Mouse (Mus musculus) erythroblast, embryonic 14.5 days (primary cell): Measurements from ENCODE around the gene Trim31. TPM values are rescaled to one million over a fixed set of nuclear protein-coding genes. Genes with fewer than 3 reads are reported as not detected.

Experiments
- H3K27me3 ChIP-seq: 2 replicates; pipeline ENCODE4 v1.6.1; 2012; ENCODE audit warnings: inconsistent platforms; ENCODE audit not compliant: control insufficient read depth
- H3K36me3 ChIP-seq: 2 replicates; pipeline ENCODE4 v1.6.1; 2012; ENCODE audit warnings: mild to moderate bottlenecking, inconsistent platforms; ENCODE audit not compliant: control insufficient read depth
- H3K4me1 ChIP-seq: 2 replicates; pipeline ENCODE4 v1.6.1; 2012; ENCODE audit warnings: inconsistent platforms; ENCODE audit not compliant: control insufficient read depth
- H3K4me3 ChIP-seq: replicated peaks from 2 replicates; pipeline ENCODE3; 2012; ENCODE audit warnings: moderate library complexity, mild to moderate bottlenecking, inconsistent platforms
- H3K9me3 ChIP-seq: 2 replicates; pipeline ENCODE4 v1.6.1; 2012; ENCODE audit warnings: low read length, inconsistent platforms, mixed read lengths; ENCODE audit not compliant: control insufficient read depth
- GATA1 ChIP-seq: IDR thresholded peaks from 2 replicates; pipeline ENCODE4 v1.6.1; 2012; ENCODE audit warnings: low read length, inconsistent platforms, mixed read lengths
- TAL1 ChIP-seq: IDR thresholded peaks from 3 replicates; pipeline ENCODE4 v1.6.1; 2012; ENCODE audit warnings: low read length, inconsistent platforms, mixed read lengths
- polyA plus RNA-seq: library from polyadenylated mRNA; stranded (reverse); fragments of >175 nt; gene quantifications from 2 replicates; pipeline ENCODE4 v1.2.3, GENCODE M21; 2012

Trim31 gene
- polyA plus RNA-seq, 1 experiment, result not detected

DNA sequence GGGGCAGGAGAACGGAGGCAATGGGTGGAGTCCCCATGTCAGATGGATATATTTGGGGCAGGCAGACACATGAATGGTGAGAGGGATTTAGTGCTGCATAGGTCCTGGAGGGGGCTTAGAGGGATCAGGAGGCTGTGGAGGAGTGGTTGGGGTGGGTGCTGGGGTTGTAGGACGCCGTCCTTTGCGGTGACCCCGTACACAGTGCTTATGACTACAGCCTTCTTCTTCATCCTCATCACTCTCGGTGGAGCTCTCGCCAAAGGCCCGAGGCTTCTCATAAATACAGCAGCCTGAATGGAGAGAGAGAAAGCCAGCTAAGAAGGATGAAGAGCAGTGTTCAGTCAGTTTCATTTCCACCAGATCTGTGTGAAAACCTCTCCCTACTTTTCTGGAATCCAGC, 51.3 kb downstream of the Trim31 start:
- TF ChIP-seq TAL1 (no peak), GATA1 (no peak)
- Histone ChIP-seq H3K4me1 (peaks cover 23% of the 10 kb centered on the region), H3K27me3 (peaks cover 42% of the 10 kb centered on the region), H3K36me3 (peaks cover 19% of the 10 kb centered on the region), H3K4me3 (no peak overlapping the region), H3K9me3 (no peaks in the 10 kb centered on the region)

DNA sequence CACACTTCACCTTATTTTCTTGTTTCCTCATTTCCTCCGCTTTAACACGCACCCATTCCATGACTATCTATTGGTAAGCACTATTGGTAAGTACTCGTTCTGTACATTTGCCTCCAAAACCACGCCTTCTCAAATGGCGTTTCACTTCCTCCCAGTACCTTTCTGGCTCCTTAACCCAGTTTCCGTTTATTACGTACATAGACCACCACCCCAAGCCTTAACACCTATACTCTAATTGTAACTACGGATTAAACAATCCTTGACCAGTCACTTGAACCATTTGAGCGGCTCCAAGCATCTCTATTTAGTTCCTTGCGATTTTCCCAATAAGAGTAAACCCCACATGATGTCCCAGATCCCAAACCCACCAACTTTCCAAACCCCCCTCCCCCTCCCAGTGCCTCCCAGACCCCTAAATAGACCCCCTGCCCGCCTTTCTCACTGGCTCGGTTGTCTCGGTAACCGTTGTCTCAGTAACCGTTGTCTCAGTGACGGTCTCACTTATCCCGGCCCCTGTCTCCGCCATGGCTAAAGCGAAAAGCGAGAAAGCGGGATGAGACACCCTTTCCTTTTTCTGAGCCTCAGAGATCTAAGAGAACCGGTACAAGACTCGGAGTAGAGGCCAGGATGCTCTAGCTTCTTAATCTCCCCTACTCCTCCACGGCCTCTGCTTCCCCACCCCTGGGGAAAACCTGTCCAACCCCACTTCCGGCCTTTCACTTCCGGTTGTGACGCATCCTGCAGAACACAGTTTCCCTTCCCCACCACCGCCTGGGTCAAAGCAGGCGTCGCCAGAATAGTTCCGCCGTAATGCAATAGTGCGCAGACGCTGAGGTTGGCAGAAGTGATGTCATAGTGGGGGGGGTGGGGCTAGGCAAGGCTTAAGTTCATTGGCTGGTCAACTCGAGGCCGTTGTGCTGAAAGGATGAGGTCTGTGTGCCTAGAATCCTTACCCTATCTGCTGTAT, 53.3 kb downstream of the Trim31 start, which contains the start of gene Ppp1r11:
Gene Ppp1r11 (minus strand): TSS at position 761 of the 967 bp plus-strand sequence.
- H3K9me3 ChIP-seq, result no peaks in the 10 kb centered on the region
- TF ChIP-seq GATA1 (no peak), TAL1 (no peak)
- peaks cover 22% of the 10 kb centered on the region for H3K27me3 ChIP-seq
- peaks cover 23% of the 10 kb centered on the region for H3K4me1 ChIP-seq
- H3K36me3 ChIP-seq, result peaks cover 27% of the 10 kb centered on the region
- peak within 1 kb of the TSS; percentile 71 for H3K4me3 ChIP-seq

DNA sequence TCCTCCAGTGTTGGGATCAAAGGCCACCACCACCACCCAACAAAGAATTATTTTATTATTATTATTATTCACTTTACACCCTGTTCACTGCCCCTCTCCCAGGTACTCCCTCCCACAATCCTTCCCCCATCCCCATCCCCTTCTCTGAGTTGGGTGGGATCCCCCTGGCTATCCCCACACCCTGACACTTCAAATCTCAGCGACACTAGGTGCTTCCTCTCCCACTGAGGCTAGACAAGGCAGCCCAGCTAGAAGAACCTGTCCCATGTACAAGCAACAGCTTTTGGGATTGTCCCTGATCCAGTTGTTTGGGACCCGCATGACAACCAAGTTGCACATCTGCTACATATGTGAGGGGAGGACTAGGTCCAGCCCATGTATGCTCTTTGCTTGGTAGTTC, 54.7 kb downstream of the Trim31 start:
- Histone ChIP-seq H3K4me1 (peaks cover 26% of the 10 kb centered on the region), H3K27me3 (peaks cover 8% of the 10 kb centered on the region), H3K9me3 (no peaks in the 10 kb centered on the region), H3K36me3 (peaks cover 31% of the 10 kb centered on the region), H3K4me3 (no peak overlapping the region)
- no peak for TF ChIP-seq TAL1
- no peak for TF ChIP-seq GATA1

DNA sequence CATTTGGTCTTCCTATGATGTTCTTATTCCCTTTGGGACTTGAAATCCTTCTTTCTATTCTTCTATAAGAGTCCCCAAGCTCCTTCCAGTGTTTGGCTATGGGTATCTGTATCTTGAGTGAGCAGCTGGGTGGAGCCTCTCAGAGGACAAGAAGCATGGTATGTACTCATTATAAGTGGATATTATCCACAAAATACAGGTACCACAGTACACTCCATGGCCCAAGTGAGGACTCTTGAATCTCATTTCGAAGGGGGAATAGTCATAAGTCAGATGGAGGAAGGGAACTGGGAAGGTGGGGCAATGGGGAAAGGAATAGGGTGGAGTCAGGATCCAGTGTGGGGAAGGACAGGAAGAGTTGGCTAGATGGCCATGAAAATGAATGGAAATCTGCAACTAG, 55.1 kb downstream of the Trim31 start:
- Histone ChIP-seq H3K9me3 (no peaks in the 10 kb centered on the region), H3K27me3 (peaks cover 4% of the 10 kb centered on the region), H3K36me3 (peaks cover 31% of the 10 kb centered on the region), H3K4me3 (no peak overlapping the region), H3K4me1 (peaks cover 31% of the 10 kb centered on the region)
- no peak for TF ChIP-seq GATA1
- TF ChIP-seq TAL1, result no peak

DNA sequence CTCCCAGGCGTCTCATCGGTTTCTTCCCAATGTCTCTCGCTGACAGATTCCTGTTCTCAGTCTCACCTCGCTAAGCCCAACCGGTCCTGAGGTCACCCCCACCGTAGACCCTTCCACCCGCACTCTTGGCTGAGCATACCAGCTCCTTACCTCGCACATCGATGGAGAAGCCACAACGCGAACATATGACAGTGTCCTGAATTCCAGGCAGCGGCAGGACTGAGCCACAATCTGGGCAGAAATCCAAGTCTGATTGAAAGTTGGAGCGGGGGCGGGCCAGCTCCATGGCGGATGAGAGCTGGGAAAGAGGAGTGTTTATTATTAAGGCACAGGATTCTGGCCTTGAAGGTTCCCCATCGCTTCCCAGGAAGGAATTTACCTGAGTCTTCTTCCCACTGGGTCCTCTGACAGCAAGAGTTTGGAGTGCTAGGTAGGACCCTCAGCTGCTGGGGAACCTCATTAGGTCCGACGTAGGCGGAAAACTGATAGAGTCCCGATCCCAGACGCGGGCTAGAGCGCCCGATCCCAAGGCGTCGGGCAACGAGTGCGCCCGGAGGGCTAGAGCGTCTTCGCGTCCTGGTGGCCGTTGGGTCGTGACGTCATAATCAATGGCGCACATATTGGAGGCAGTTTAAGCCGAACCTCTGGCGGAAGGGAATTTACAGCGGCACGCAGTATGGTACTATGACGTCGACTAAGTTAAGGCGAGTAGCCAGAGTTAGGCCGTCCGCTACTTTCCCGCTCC, 60.3 kb downstream of the Trim31 start, which contains the start of the genes Znrd1 and Znrd1as:
Gene Znrd1 (minus strand): TSS at position 561 of the 745 bp plus-strand sequence.
Gene Znrd1as (plus strand): TSS at position 594 of the 745 bp plus-strand sequence.
- no peaks in the 10 kb centered on the region for H3K9me3 ChIP-seq

DNA sequence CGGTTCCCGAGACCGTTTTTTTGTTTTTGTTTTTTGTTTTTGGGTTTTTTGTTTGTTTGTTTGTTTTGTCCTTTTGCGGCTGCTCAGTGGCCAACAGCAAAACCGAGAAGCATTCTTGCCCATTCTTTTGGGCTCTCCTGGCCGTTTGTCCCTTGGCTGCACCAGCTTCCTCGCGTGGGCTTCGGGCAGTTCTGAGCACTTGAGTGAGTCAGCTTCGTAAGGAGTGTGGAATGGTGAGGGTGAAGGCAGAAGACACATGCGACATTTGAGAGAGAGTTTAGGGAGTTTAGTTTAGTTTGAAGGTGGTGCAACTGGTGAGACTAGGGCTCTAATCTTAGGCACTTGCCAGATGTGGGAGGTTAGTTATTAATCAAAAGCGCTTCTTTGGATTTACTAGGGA, 61.0 kb downstream of the Trim31 start:
- TF ChIP-seq TAL1 (no peak), GATA1 (no peak)
- peaks cover 24% of the 10 kb centered on the region for H3K4me1 ChIP-seq
- H3K4me3 ChIP-seq, result peak overlapping the region; percentile 76
- no peaks in the 10 kb centered on the region for H3K9me3 ChIP-seq
- H3K27me3 ChIP-seq, result no peaks in the 10 kb centered on the region
- H3K36me3 ChIP-seq, result peaks cover 11% of the 10 kb centered on the region

More for the DNA sequence above, 60.3 kb downstream of the Trim31 start, which contains the start of the genes Znrd1 and Znrd1as:
- Histone ChIP-seq H3K4me1 (peaks cover 24% of the 10 kb centered on the region), H3K27me3 (no peaks in the 10 kb centered on the region), H3K36me3 (peaks cover 14% of the 10 kb centered on the region), H3K4me3 (peak within 1 kb of the TSS; percentile 76)
- TF ChIP-seq GATA1 (no peak), TAL1 (no peak)

Other genes with a start within 250 kb of the Trim31 start
- not detected in 2 replicates for gene H2-M1, start 225.9 kb upstream of the Trim31 start, polyA plus RNA-seq
- gene H2-M10.5, start 125.2 kb upstream of the Trim31 start, polyA plus RNA-seq, result not detected in 2 replicates
- gene H2-M10.6, start 85.9 kb upstream of the Trim31 start, polyA plus RNA-seq, result not detected in 2 replicates
- 2.5 and 2.7 TPM in 2 replicates for gene Trim26, start 61.0 kb upstream of the Trim31 start, polyA plus RNA-seq
- gene Trim15, start 30.9 kb upstream of the Trim31 start, polyA plus RNA-seq, result 0.08 TPM in 2 replicates
- 33.1 and 48.3 TPM in 2 replicates for gene Trim10, start 28.5 kb upstream of the Trim31 start, polyA plus RNA-seq
- gene Trim40, start 8.0 kb upstream of the Trim31 start, polyA plus RNA-seq, result not detected in 2 replicates
- gene Rnf39, start 44.8 kb downstream of the Trim31 start, polyA plus RNA-seq, result not detected in 2 replicates
- 7.6 and 9.0 TPM in 2 replicates for gene Ppp1r11, start 53.6 kb downstream of the Trim31 start, polyA plus RNA-seq
- 0.28 and 0.48 TPM in 2 replicates for gene Znrd1, start 60.4 kb downstream of the Trim31 start, polyA plus RNA-seq
- gene Znrd1as, start 60.5 kb downstream of the Trim31 start, polyA plus RNA-seq, result 0.04 and 0.07 TPM in 2 replicates
- not detected in 2 replicates for gene 2410137M14Rik, start 83.1 kb downstream of the Trim31 start, polyA plus RNA-seq
- not detected in 2 replicates for gene H2-M5, start 91.4 kb downstream of the Trim31 start, polyA plus RNA-seq
- gene Zfp57, start 103.0 kb downstream of the Trim31 start, polyA plus RNA-seq, result not detected in 2 replicates
- not detected in 2 replicates for gene Mog, start 125.3 kb downstream of the Trim31 start, polyA plus RNA-seq
- gene Gabbr1, start 147.8 kb downstream of the Trim31 start, polyA plus RNA-seq, result 0.08 TPM in 1 of 2 replicates, not detected in the other
- gene Olfr90, start 190.4 kb downstream of the Trim31 start, polyA plus RNA-seq, result not detected in 2 replicates
- gene Olfr91, start 200.2 kb downstream of the Trim31 start, polyA plus RNA-seq, result 0.04 TPM in 1 of 2 replicates, not detected in the other
- gene Olfr92, start 222.0 kb downstream of the Trim31 start, polyA plus RNA-seq, result not detected in 2 replicates